8 mouse cellular contexts compared by ENCODE assay signal in genomic region chr13:34095542-34096435, GRCm38 (mm10). TPM values are rescaled to one million over a fixed set of nuclear protein-coding genes. Genes with fewer than 3 reads are reported as not detected.
A peak's percentile ranks its signal among the peaks of the same experiment; 100 is the strongest.
DNase-seq lines count a peak whose midpoint lies in the region; ATAC-seq and TF ChIP-seq lines count a peak whose summit lies in the region.

No protein-coding gene starts in this region.

- ATAC-seq in common myeloid progenitor, adult 5-6 weeks (replicated peaks; ENCODE audit: low read depth, poor library complexity, severe bottlenecking): 0 out of 2 replicates have a peak, but pooled peaks have one; percentile 25
- peak; percentile 59; the same call in 1 of the 2 replicates for ATAC-seq in heart, embryonic 12.5 days (ENCODE audit: insufficient number of reproducible peaks, low FRiP score)
- peak; percentile 94 for ATAC-seq in neural tube, embryonic 12.5 days (ENCODE audit: low FRiP score, low read depth)

- no peaks in the 10 kb centered on the region for H3K9me3 ChIP-seq in heart, embryonic 12.5 days (replicated peaks)
- H3K9me3 ChIP-seq in neural tube, embryonic 12.5 days: no peaks in the 10 kb centered on the region

- WGBS in heart, embryonic 12.5 days: 26% methylated on average over 7 of the region's 7 CpGs
- 27% methylated on average over 7 of the region's 7 CpGs for WGBS in neural tube, embryonic 12.5 days

- H3K27ac ChIP-seq in gastrocnemius, adult 2 months: peak overlapping the region; percentile 74
- H3K27ac ChIP-seq in heart, embryonic 12.5 days (ENCODE audit: poor library complexity, severe bottlenecking): peak overlapping the region; percentile 64; the same call in 1 of the 2 replicates
- H3K27ac ChIP-seq in neural tube, embryonic 12.5 days: peak overlapping the region; percentile 9; the same call in 1 of the 2 replicates

- H3K27me3 ChIP-seq in heart, embryonic 12.5 days (replicated peaks): no peaks in the 10 kb centered on the region
- no peaks in the 10 kb centered on the region for H3K27me3 ChIP-seq in neural tube, embryonic 12.5 days (replicated peaks)

- peak overlapping the region; percentile 37 for H3K4me3 ChIP-seq in gastrocnemius, adult 2 months
- H3K4me3 ChIP-seq in heart, embryonic 12.5 days: no peak overlapping the region
- no peak overlapping the region for H3K4me3 ChIP-seq in neural tube, embryonic 12.5 days

- no peak for DNase-seq in gastrocnemius, adult 2 months
- no peak for DNase-seq in gastrocnemius, postnatal 14 days
- peak; percentile 86 for DNase-seq in left cerebral cortex, adult 11 months (ENCODE audit: low spot score)
- no peak for DNase-seq in B cell, adult 2 months
- no peak for DNase-seq in ovary, postnatal 10 days (ENCODE audit: low spot score)

- H3K4me2 ChIP-seq in heart, embryonic 12.5 days: no peak overlapping the region
- H3K4me2 ChIP-seq in neural tube, embryonic 12.5 days (replicated peaks): peak overlapping the region; percentile 30

- no peak overlapping the region for H3K9ac ChIP-seq in heart, embryonic 12.5 days
- no peak overlapping the region for H3K9ac ChIP-seq in neural tube, embryonic 12.5 days

- no peak for TF ChIP-seq CTCF in gastrocnemius, adult 2 months (IDR thresholded peaks at IDR 0.05)

- H3K4me1 ChIP-seq in heart, embryonic 12.5 days (replicated peaks): peaks cover 16% of the 10 kb centered on the region
- H3K4me1 ChIP-seq in neural tube, embryonic 12.5 days: peaks cover 11% of the 10 kb centered on the region

- no peaks in the 10 kb centered on the region for H3K36me3 ChIP-seq in heart, embryonic 12.5 days
- no peaks in the 10 kb centered on the region for H3K36me3 ChIP-seq in neural tube, embryonic 12.5 days

- intact Hi-C loops in gastrocnemius, adult 2 months (cut with DNase I): no loop called here
- intact Hi-C loops in gastrocnemius, postnatal 14 days (cut with DNase I; ENCODE audit: low total_unique reads): no loop called here

RNA-seq across cellular contexts. Expression of gene Tubb2a, which starts 18.0 kb away (rescaled TPM):
- 10 to 100 TPM in 1 of 2 experiments, 1 to 10 TPM in 1; 6.7 to 23.3 TPM for total RNA-seq in gastrocnemius, adult 2 months (2021)
- total RNA-seq in gastrocnemius, postnatal 14 days (2021): 10 to 100 TPM; 19.3 to 24.4 TPM
- 8.1 and 15.1 TPM in 2 replicates for total RNA-seq in common myeloid progenitor, adult 5-6 weeks (2017)
- polyA plus RNA-seq in heart, embryonic 12.5 days (2016; fragmentation: Nextera tagmentation; extraction: Ambion mirVana): 111 and 117 TPM in 2 replicates
- 960 and 968 TPM in 2 replicates for polyA plus RNA-seq in neural tube, embryonic 12.5 days (2016; fragmentation: Nextera tagmentation; extraction: Ambion mirVana)

RNA-seq across cellular contexts. Expression of gene Tubb2b, which starts 34.5 kb away (rescaled TPM):
- total RNA-seq in gastrocnemius, adult 2 months (2021): 1 to 10 TPM; 1.5 to 3.2 TPM
- 1 to 10 TPM; 5.8 to 7.5 TPM for total RNA-seq in gastrocnemius, postnatal 14 days (2021)
- not detected in 2 replicates for total RNA-seq in common myeloid progenitor, adult 5-6 weeks (2017)
- 24.2 and 28.8 TPM in 2 replicates for polyA plus RNA-seq in heart, embryonic 12.5 days (2016; fragmentation: Nextera tagmentation; extraction: Ambion mirVana)
- polyA plus RNA-seq in neural tube, embryonic 12.5 days (2016; fragmentation: Nextera tagmentation; extraction: Ambion mirVana): 425 and 501 TPM in 2 replicates

RNA-seq across cellular contexts. Expression of gene Bphl, which starts 58.4 kb away (rescaled TPM):
- total RNA-seq in gastrocnemius, adult 2 months (2021): 10 to 100 TPM; 22.4 to 25.5 TPM
- 10 to 100 TPM; 22.7 to 26.7 TPM for total RNA-seq in gastrocnemius, postnatal 14 days (2021)
- total RNA-seq in common myeloid progenitor, adult 5-6 weeks (2017): 25.9 and 51.3 TPM in 2 replicates
- 44.4 and 50.5 TPM in 2 replicates for polyA plus RNA-seq in heart, embryonic 12.5 days (2016; fragmentation: Nextera tagmentation; extraction: Ambion mirVana)
- polyA plus RNA-seq in neural tube, embryonic 12.5 days (2016; fragmentation: Nextera tagmentation; extraction: Ambion mirVana): 34.3 and 35.4 TPM in 2 replicates

Comparison
In these comparisons a context has a peak if more than half of its experiments do, and no peak if none do; other contexts are left out.
1. H3K27ac ChIP-seq: peak in every context shown above with its lines; median percentile 74 in gastrocnemius, adult 2 months; 64 in heart, embryonic 12.5 days; 9 in neural tube, embryonic 12.5 days.
2. ATAC-seq: peak in every context shown above with its lines; median percentile 94 in neural tube, embryonic 12.5 days; 59 in heart, embryonic 12.5 days; 25 in common myeloid progenitor, adult 5-6 weeks.